Mouse (Mus musculus) forebrain, embryonic 14.5 days (tissue): ENCODE data around the gene Mtch2. TPM values are rescaled to one million over a fixed set of nuclear protein-coding genes. Genes with fewer than 3 reads are reported as not detected.

ENCODE experiments used
- ATAC-seq: fragments of 200-750 bp; cut with Nextera tagmentation; 2 replicates; pipeline ENCODE4 v1.8.0; 2017; ENCODE audit warnings: mild to moderate bottlenecking, moderate library complexity
- DNase-seq: peaks from one replicate; pipeline ENCODE4 v3.0.0-alpha.2; 2015; ENCODE audit warnings: low spot score
- H3K27ac ChIP-seq: fragments of 300-500 bp; sonication (generic); 2 replicates; pipeline ENCODE4 v1.5.1; 2014; ENCODE audit warnings: low read depth, mild to moderate bottlenecking, control low read depth, low read length, moderate library complexity
- H3K27me3 ChIP-seq: fragments of 300-500 bp; sonication (generic); replicated peaks from 2 replicates; pipeline ENCODE4 v1.6.1; 2014; ENCODE audit warnings: low read length, control low read depth, mixed read lengths; ENCODE audit not compliant: control insufficient read depth, insufficient read depth
- H3K36me3 ChIP-seq: fragments of 300-500 bp; sonication (generic); 2 replicates; pipeline ENCODE4 v1.6.1; 2014; ENCODE audit warnings: low read length, control low read depth; ENCODE audit not compliant: control insufficient read depth, insufficient read depth
- H3K4me1 ChIP-seq: fragments of 300-500 bp; sonication (generic); 2 replicates; pipeline ENCODE4 v1.6.1; 2014; ENCODE audit warnings: antibody characterized with exemption, low read length, control low read depth; ENCODE audit not compliant: control insufficient read depth, insufficient read depth
- H3K4me2 ChIP-seq: fragments of 300-500 bp; sonication (generic); 2 replicates; pipeline ENCODE4 v1.6.1; 2014; ENCODE audit warnings: mild to moderate bottlenecking, control low read depth, low read length
- H3K4me3 ChIP-seq: fragments of 300-500 bp; sonication (generic); 2 replicates; pipeline ENCODE4 v1.5.1; 2014; ENCODE audit warnings: low read depth, low read length, control low read depth
- H3K9ac ChIP-seq: fragments of 300-500 bp; sonication (generic); 2 replicates; pipeline ENCODE4 v1.6.1; 2014; ENCODE audit warnings: mild to moderate bottlenecking, low read length, control low read depth, moderate library complexity
- H3K9me3 ChIP-seq: fragments of 300-500 bp; sonication (generic); replicated peaks from 2 replicates; pipeline ENCODE4 v1.6.1; 2016; ENCODE audit warnings: low read length, control low read depth, mixed read lengths; ENCODE audit not compliant: control insufficient read depth
- WGBS: fragments of 180-500 bp; shearing (Covaris S2); extraction: QIAGEN DNeasy Blood & Tissue Kit; methylation state at CpG from one replicate; pipeline ENCODE4 v1.1.7; 2014; 5-methylcytosine and 5-hydroxymethylcytosine counted together
- polyA plus RNA-seq: library from polyadenylated mRNA; unstranded; fragments of >200 nt; fragmentation: Nextera tagmentation; extraction: Ambion mirVana; gene quantifications from 2 replicates; pipeline ENCODE4 v1.2.1, GENCODE M21; 2014

Gene Mtch2
- polyA plus RNA-seq = 318 and 353 TPM in 2 replicates

GRCm38 (mm10) chr2:90846955-90847680 lies at the start of gene Mtch2:
Gene Mtch2, plus strand, starts transcription at chr2:90847155.
- H3K4me1 ChIP-seq = peaks cover 17% of the 10 kb centered on the region
- H3K4me3 ChIP-seq = peak within 1 kb of the TSS; percentile 69
- H3K9me3 ChIP-seq = no peaks in the 10 kb centered on the region
- peak within 1 kb of the TSS; percentile 83 for H3K27ac ChIP-seq
- peaks cover 28% of the 10 kb centered on the region for H3K36me3 ChIP-seq
- H3K27me3 ChIP-seq = no peaks in the 10 kb centered on the region
- DNase-seq (peak; percentile 98), ATAC-seq (peak; percentile 96)
- peak within 1 kb of the TSS; percentile 53 for H3K4me2 ChIP-seq
- H3K9ac ChIP-seq = peak within 1 kb of the TSS; percentile 87
- 0% methylated on average over 57 of the region's 67 CpGs for WGBS

- H3K4me1 ChIP-seq = no peaks in the 10 kb centered on the region
- DNase-seq (no peak), ATAC-seq (no peak)
- H3K27ac ChIP-seq = no peak overlapping the region
- H3K36me3 ChIP-seq = no peaks in the 10 kb centered on the region
- no peaks in the 10 kb centered on the region for H3K9me3 ChIP-seq
- no peak overlapping the region for H3K4me3 ChIP-seq
- no peaks in the 10 kb centered on the region for H3K27me3 ChIP-seq
- no peak overlapping the region for H3K9ac ChIP-seq
- no peak overlapping the region for H3K4me2 ChIP-seq
- WGBS = 83% methylated on average over 6 of the region's 6 CpGs
These were observed 38.5 kb upstream of the Mtch2 start for GRCm38 (mm10) chr2:90808241-90809126.

GRCm38 (mm10) chr2:90810751-90811150 lies 36.2 kb upstream of the Mtch2 start:
- Histone ChIP-seq H3K9ac (no peak overlapping the region), H3K36me3 (no peaks in the 10 kb centered on the region), H3K27ac (no peak overlapping the region), H3K4me1 (no peaks in the 10 kb centered on the region), H3K27me3 (no peaks in the 10 kb centered on the region), H3K4me3 (no peak overlapping the region), H3K9me3 (no peaks in the 10 kb centered on the region), H3K4me2 (no peak overlapping the region)
- WGBS = 89% methylated on average over 8 of the region's 8 CpGs
- no peak for ATAC-seq
- no peak for DNase-seq

DNA sequence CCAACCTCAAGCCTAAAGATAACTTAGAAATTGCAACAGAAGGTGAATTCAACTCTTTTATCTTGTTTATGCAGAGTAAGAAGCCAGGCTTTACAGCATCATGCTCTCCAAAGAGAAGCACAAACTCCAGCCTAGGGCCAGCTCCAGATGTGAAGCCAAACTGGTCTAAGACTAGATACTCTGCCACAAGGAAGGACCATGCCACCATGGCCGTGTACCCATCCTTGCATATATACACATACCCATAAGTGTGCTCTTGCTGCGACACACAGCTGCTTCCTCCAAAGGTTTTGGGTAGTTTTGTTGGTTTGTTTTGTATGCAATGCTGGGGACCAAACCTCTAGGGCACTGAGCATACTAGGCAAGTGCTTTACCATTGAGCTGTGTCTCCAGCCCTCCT lies 31.7 kb upstream of the Mtch2 start:
- Histone ChIP-seq H3K9ac (no peak overlapping the region), H3K4me1 (no peaks in the 10 kb centered on the region)

DNA sequence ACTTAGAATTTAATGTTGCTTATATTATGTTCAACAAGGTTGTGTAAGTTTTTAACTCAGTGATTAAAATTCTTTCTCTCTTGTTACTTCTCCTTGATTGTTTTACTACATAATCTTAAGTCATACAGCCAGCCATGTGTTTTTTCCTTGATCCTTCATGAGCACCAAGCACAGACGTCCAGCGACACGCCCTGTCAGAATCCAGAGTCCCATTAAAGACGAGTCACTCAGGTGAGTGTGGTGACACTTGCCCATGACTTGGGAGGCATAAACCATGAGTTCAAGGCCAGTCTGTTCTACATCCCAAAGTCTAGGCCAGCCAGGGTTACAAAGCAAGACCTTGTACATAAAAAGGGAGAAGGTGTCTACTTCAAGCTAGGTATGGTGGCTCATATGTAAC lies 30.8 kb upstream of the Mtch2 start:
- WGBS = 80% methylated on average over 4 of the region's 4 CpGs
- ATAC-seq (no peak), DNase-seq (no peak)
- Histone ChIP-seq H3K27me3 (no peaks in the 10 kb centered on the region), H3K4me3 (no peak overlapping the region), H3K36me3 (no peaks in the 10 kb centered on the region), H3K4me1 (no peaks in the 10 kb centered on the region), H3K27ac (no peak overlapping the region), H3K4me2 (no peak overlapping the region), H3K9me3 (no peaks in the 10 kb centered on the region), H3K9ac (no peak overlapping the region)

More for the DNA sequence above, 31.7 kb upstream of the Mtch2 start:
- Histone ChIP-seq H3K4me2 (no peak overlapping the region), H3K9me3 (no peaks in the 10 kb centered on the region), H3K27me3 (no peaks in the 10 kb centered on the region), H3K27ac (no peak overlapping the region), H3K4me3 (no peak overlapping the region), H3K36me3 (no peaks in the 10 kb centered on the region)
- ATAC-seq (no peak), DNase-seq (no peak)
- WGBS = 86% methylated on average over 2 of the region's 2 CpGs

- Histone ChIP-seq H3K9me3 (no peaks in the 10 kb centered on the region), H3K4me2 (no peak overlapping the region), H3K9ac (no peak overlapping the region), H3K27me3 (no peaks in the 10 kb centered on the region), H3K36me3 (no peaks in the 10 kb centered on the region), H3K4me3 (no peak overlapping the region), H3K27ac (no peak overlapping the region), H3K4me1 (no peaks in the 10 kb centered on the region)
- 91% methylated on average over 3 of the region's 3 CpGs for WGBS
- DNase-seq (no peak), ATAC-seq (no peak)
These were observed 28.2 kb upstream of the Mtch2 start for GRCm38 (mm10) chr2:90818710-90819109.

DNA sequence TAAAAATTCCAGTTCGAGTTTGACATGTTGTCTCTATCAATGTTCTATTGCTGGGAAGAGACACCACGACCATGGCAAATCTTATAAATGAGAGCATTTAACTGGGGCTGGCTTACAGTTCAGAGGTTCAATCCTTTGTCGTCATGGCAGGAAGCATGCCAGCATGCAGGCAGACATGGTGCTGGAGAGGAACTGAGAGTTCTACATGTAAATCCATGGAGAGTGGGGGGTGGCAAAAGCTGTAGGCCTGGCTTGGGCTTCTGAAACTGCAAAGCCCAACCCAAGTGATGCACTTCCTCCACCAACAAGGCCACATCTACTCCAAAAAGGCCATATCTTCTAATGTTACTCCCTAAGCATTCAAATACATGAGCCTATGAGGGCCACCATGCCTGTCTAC lies 26.1 kb upstream of the Mtch2 start:
- no peaks in the 10 kb centered on the region for H3K27me3 ChIP-seq
- no peak overlapping the region for H3K4me3 ChIP-seq
- no peaks in the 10 kb centered on the region for H3K9me3 ChIP-seq
- no peak for ATAC-seq
- H3K9ac ChIP-seq = no peak overlapping the region
- H3K4me1 ChIP-seq = no peaks in the 10 kb centered on the region
- no peak for DNase-seq
- H3K27ac ChIP-seq = no peak overlapping the region
- no peak overlapping the region for H3K4me2 ChIP-seq
- H3K36me3 ChIP-seq = no peaks in the 10 kb centered on the region
- WGBS = 87% methylated on average over 3 of the region's 3 CpGs

- WGBS = 91% methylated on average over 2 of the region's 2 CpGs
- H3K9me3 ChIP-seq = no peaks in the 10 kb centered on the region
- H3K4me3 ChIP-seq = no peak overlapping the region
- no peaks in the 10 kb centered on the region for H3K36me3 ChIP-seq
- H3K4me1 ChIP-seq = no peaks in the 10 kb centered on the region
- ATAC-seq (no peak), DNase-seq (no peak)
- H3K27me3 ChIP-seq = no peaks in the 10 kb centered on the region
- H3K4me2 ChIP-seq = no peak overlapping the region
- no peak overlapping the region for H3K9ac ChIP-seq
- H3K27ac ChIP-seq = no peak overlapping the region
These were observed 24.0 kb upstream of the Mtch2 start for GRCm38 (mm10) chr2:90822978-90823377.

GRCm38 (mm10) chr2:90823781-90824180 lies 23.2 kb upstream of the Mtch2 start:
- no peaks in the 10 kb centered on the region for H3K4me1 ChIP-seq
- H3K9me3 ChIP-seq = no peaks in the 10 kb centered on the region
- H3K36me3 ChIP-seq = no peaks in the 10 kb centered on the region
- no peak overlapping the region for H3K4me3 ChIP-seq
- no peak overlapping the region for H3K4me2 ChIP-seq
- DNase-seq (peak; percentile 53), ATAC-seq (peak; percentile 42)
- H3K27ac ChIP-seq = no peak overlapping the region
- no peaks in the 10 kb centered on the region for H3K27me3 ChIP-seq
- WGBS = 75% methylated on average over 6 of the region's 6 CpGs
- no peak overlapping the region for H3K9ac ChIP-seq
